Mouse (Mus musculus): ENCODE data around the gene Gtdc1. TPM values are rescaled to one million over a fixed set of nuclear protein-coding genes. Genes with fewer than 3 reads are reported as not detected.

Gtdc1 gene
- polyA plus RNA-seq, 1 experiment, result 7.2 TPM

DNA sequence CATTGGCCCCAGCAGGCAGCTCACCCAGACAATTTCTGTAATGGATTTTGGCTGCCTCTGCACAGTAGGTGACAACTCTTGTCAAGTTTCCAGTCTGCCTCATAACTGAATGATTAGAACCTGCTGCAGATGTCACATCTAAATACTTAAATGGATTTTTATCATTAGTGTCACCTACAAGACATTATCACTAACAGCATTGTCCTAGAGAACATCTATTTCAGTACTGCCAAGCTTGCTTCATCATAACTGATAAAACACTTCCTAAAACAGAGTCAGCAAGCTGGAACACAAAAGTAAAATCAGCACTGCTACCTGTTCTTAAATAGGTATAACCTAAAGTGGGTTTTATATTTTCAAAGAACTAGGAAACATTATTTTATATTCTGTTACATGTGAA is 11.2 kb downstream of the Gtdc1 start:
- TF ChIP-seq CTCF (conservative IDR thresholded peaks at IDR 0.05; ENCODE audit: insufficient read depth, insufficient read length, low read depth, low read length), result no peak
- TF ChIP-seq POLR2A (IDR thresholded peaks at IDR 0.05; ENCODE audit: low read depth, low read length), result no peak
- no peaks in the 10 kb centered on the region for H3K4me1 ChIP-seq (ENCODE audit: control insufficient read depth, insufficient read depth, low read length)
- H3K27me3 ChIP-seq (replicated peaks; ENCODE audit: control insufficient read depth, insufficient read depth, low read length), result no peaks in the 10 kb centered on the region
- H3K4me3 ChIP-seq (ENCODE audit: insufficient read depth, low read depth, low read length), result no peak overlapping the region
- H3K36me3 ChIP-seq (ENCODE audit: control insufficient read depth, insufficient read depth, low read length), result no peaks in the 10 kb centered on the region
- DNase-seq, result no peak
- no peak overlapping the region for H3K27ac ChIP-seq (ENCODE audit: insufficient read depth, low read depth, low read length)

- H3K27me3 ChIP-seq (replicated peaks; ENCODE audit: control insufficient read depth, insufficient read depth, low read length), result no peaks in the 10 kb centered on the region
- no peak for DNase-seq
- 95% methylated on average over 1 of the region's 1 CpGs for WGBS
- H3K4me3 ChIP-seq (ENCODE audit: insufficient read depth, low read depth, low read length), result no peak overlapping the region
- no peaks in the 10 kb centered on the region for H3K4me1 ChIP-seq (ENCODE audit: control insufficient read depth, insufficient read depth, low read length)
- TF ChIP-seq POLR2A (IDR thresholded peaks at IDR 0.05; ENCODE audit: low read depth, low read length) (no peak), CTCF (conservative IDR thresholded peaks at IDR 0.05; ENCODE audit: insufficient read depth, insufficient read length, low read depth, low read length) (no peak)
- no peak overlapping the region for H3K27ac ChIP-seq (ENCODE audit: insufficient read depth, low read depth, low read length)
- no peaks in the 10 kb centered on the region for H3K36me3 ChIP-seq (ENCODE audit: control insufficient read depth, insufficient read depth, low read length)
These were observed 29.7 kb downstream of the Gtdc1 start for GRCm38 (mm10) chr2:44897801-44898200.

- no peak overlapping the region for H3K27ac ChIP-seq (ENCODE audit: insufficient read depth, low read depth, low read length)
- TF ChIP-seq CTCF (conservative IDR thresholded peaks at IDR 0.05; ENCODE audit: insufficient read depth, insufficient read length, low read depth, low read length), result no peak
- no peak for TF ChIP-seq POLR2A (IDR thresholded peaks at IDR 0.05; ENCODE audit: low read depth, low read length)
- 81% methylated on average over 2 of the region's 2 CpGs for WGBS
These were observed 53.7 kb downstream of the Gtdc1 start for GRCm38 (mm10) chr2:44873718-44874117.

DNA sequence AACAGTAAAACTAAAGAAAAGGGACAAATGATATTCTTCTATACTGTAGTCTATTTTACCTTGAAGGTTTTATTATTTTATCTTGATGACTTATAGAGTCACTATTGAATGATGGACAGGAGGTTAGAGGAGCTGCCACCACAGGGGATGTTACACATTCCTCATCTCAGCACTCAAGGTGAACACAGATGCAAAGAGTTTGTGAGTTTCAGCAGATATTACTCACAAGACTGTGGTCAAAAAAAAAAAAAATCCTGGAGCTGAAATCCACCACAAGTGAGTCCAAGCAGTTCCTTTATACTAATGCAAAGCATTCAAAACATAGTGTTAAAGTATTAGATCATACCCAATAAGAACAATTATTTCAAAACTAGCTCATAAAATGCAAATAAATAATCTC is 62.7 kb downstream of the Gtdc1 start:
- TF ChIP-seq POLR2A (IDR thresholded peaks at IDR 0.05; ENCODE audit: low read depth, low read length) (no peak), CTCF (conservative IDR thresholded peaks at IDR 0.05; ENCODE audit: insufficient read depth, insufficient read length, low read depth, low read length) (no peak)
- no peaks in the 10 kb centered on the region for H3K4me1 ChIP-seq (ENCODE audit: control insufficient read depth, insufficient read depth, low read length)
- H3K36me3 ChIP-seq (ENCODE audit: control insufficient read depth, insufficient read depth, low read length), result no peaks in the 10 kb centered on the region

More at GRCm38 (mm10) chr2:44873718-44874117, 53.7 kb downstream of the Gtdc1 start:
- DNase-seq, result no peak
- H3K4me1 ChIP-seq (ENCODE audit: control insufficient read depth, insufficient read depth, low read length), result no peaks in the 10 kb centered on the region
- no peaks in the 10 kb centered on the region for H3K36me3 ChIP-seq (ENCODE audit: control insufficient read depth, insufficient read depth, low read length)
- no peak overlapping the region for H3K4me3 ChIP-seq (ENCODE audit: insufficient read depth, low read depth, low read length)
- no peaks in the 10 kb centered on the region for H3K27me3 ChIP-seq (replicated peaks; ENCODE audit: control insufficient read depth, insufficient read depth, low read length)

DNA sequence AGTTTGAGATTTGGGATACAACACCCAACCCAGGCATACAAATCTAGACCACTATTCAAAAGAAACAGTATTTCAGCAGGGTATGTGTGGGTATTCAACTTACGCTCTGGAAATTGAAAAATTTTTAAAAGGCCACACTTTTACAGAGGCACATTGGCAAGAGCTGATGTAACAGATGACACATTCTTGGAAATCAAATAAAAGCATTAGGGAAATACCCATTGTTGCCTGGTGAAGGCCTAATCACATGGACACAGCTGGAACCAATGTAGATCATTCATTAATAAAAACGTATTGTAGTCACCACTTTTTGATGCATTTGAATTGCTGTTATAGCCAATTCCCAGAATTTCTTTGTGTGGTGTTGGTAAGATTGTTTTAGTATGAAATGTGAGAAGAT is 73.0 kb downstream of the Gtdc1 start:
- no peaks in the 10 kb centered on the region for H3K4me1 ChIP-seq (ENCODE audit: control insufficient read depth, insufficient read depth, low read length)
- 89% methylated on average over 2 of the region's 2 CpGs for WGBS
- H3K27ac ChIP-seq (ENCODE audit: insufficient read depth, low read depth, low read length), result no peak overlapping the region
- H3K27me3 ChIP-seq (replicated peaks; ENCODE audit: control insufficient read depth, insufficient read depth, low read length), result no peaks in the 10 kb centered on the region
- TF ChIP-seq CTCF (conservative IDR thresholded peaks at IDR 0.05; ENCODE audit: insufficient read depth, insufficient read length, low read depth, low read length) (no peak), POLR2A (IDR thresholded peaks at IDR 0.05; ENCODE audit: low read depth, low read length) (no peak)
- no peaks in the 10 kb centered on the region; the same call in 1 of the 2 replicates for H3K36me3 ChIP-seq (ENCODE audit: control insufficient read depth, insufficient read depth, low read length)
- no peak overlapping the region for H3K4me3 ChIP-seq (ENCODE audit: insufficient read depth, low read depth, low read length)
- no peak for DNase-seq

More for the DNA sequence above, 62.7 kb downstream of the Gtdc1 start:
- DNase-seq, result no peak
- H3K4me3 ChIP-seq (ENCODE audit: insufficient read depth, low read depth, low read length), result no peak overlapping the region
- H3K27me3 ChIP-seq (replicated peaks; ENCODE audit: control insufficient read depth, insufficient read depth, low read length), result no peaks in the 10 kb centered on the region
- H3K27ac ChIP-seq (ENCODE audit: insufficient read depth, low read depth, low read length), result no peak overlapping the region

DNA sequence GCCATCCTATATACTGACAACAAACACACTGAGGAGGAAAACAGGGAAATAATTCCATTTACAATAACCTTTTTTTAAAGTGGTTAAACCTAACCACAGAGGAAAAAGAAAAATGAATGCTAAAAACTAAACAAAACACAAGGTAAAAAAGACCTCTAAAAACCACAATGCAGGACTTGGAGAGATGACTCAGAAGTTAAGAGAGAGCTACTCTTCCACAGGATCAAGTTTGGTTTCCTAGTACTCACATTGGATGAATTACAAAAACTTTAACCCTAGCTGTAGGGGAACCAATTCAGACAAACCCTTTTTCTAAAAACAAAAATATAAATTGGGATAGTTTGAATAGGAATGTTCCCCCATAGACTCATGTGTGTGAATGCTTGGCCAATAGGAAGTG is 77.8 kb downstream of the Gtdc1 start:
- Histone ChIP-seq H3K36me3 (ENCODE audit: control insufficient read depth, insufficient read depth, low read length) (no peaks in the 10 kb centered on the region; the same call in 1 of the 2 replicates), H3K4me3 (ENCODE audit: insufficient read depth, low read depth, low read length) (no peak overlapping the region), H3K27me3 (replicated peaks; ENCODE audit: control insufficient read depth, insufficient read depth, low read length) (no peaks in the 10 kb centered on the region), H3K4me1 (ENCODE audit: control insufficient read depth, insufficient read depth, low read length) (no peaks in the 10 kb centered on the region), H3K27ac (ENCODE audit: insufficient read depth, low read depth, low read length) (no peak overlapping the region)
- no peak for DNase-seq
- TF ChIP-seq CTCF (conservative IDR thresholded peaks at IDR 0.05; ENCODE audit: insufficient read depth, insufficient read length, low read depth, low read length) (no peak), POLR2A (IDR thresholded peaks at IDR 0.05; ENCODE audit: low read depth, low read length) (no peak)

- DNase-seq, result no peak
- Histone ChIP-seq H3K27me3 (replicated peaks; ENCODE audit: control insufficient read depth, insufficient read depth, low read length) (no peaks in the 10 kb centered on the region), H3K36me3 (ENCODE audit: control insufficient read depth, insufficient read depth, low read length) (no peaks in the 10 kb centered on the region; the same call in 1 of the 2 replicates), H3K4me1 (ENCODE audit: control insufficient read depth, insufficient read depth, low read length) (no peaks in the 10 kb centered on the region), H3K4me3 (ENCODE audit: insufficient read depth, low read depth, low read length) (no peak overlapping the region), H3K27ac (ENCODE audit: insufficient read depth, low read depth, low read length) (no peak overlapping the region)
- TF ChIP-seq CTCF (conservative IDR thresholded peaks at IDR 0.05; ENCODE audit: insufficient read depth, insufficient read length, low read depth, low read length) (no peak), POLR2A (IDR thresholded peaks at IDR 0.05; ENCODE audit: low read depth, low read length) (no peak)
- 73% methylated on average over 1 of the region's 1 CpGs for WGBS
These were observed 79.3 kb downstream of the Gtdc1 start for GRCm38 (mm10) chr2:44848156-44848555.

- no peaks in the 10 kb centered on the region for H3K27me3 ChIP-seq (replicated peaks; ENCODE audit: control insufficient read depth, insufficient read depth, low read length)
- no peak overlapping the region for H3K27ac ChIP-seq (ENCODE audit: insufficient read depth, low read depth, low read length)
- no peaks in the 10 kb centered on the region for H3K4me1 ChIP-seq (ENCODE audit: control insufficient read depth, insufficient read depth, low read length)
- WGBS, result 87% methylated on average over 4 of the region's 4 CpGs
- TF ChIP-seq CTCF (conservative IDR thresholded peaks at IDR 0.05; ENCODE audit: insufficient read depth, insufficient read length, low read depth, low read length) (no peak), POLR2A (IDR thresholded peaks at IDR 0.05; ENCODE audit: low read depth, low read length) (no peak)
- H3K36me3 ChIP-seq (ENCODE audit: control insufficient read depth, insufficient read depth, low read length), result no peaks in the 10 kb centered on the region
- no peak for DNase-seq
- no peak overlapping the region for H3K4me3 ChIP-seq (ENCODE audit: insufficient read depth, low read depth, low read length)
These were observed 82.0 kb downstream of the Gtdc1 start for GRCm38 (mm10) chr2:44845424-44845823.
